Comparison of ENCODE assay signal across 9 mouse cellular contexts in the genomic region with DNA sequence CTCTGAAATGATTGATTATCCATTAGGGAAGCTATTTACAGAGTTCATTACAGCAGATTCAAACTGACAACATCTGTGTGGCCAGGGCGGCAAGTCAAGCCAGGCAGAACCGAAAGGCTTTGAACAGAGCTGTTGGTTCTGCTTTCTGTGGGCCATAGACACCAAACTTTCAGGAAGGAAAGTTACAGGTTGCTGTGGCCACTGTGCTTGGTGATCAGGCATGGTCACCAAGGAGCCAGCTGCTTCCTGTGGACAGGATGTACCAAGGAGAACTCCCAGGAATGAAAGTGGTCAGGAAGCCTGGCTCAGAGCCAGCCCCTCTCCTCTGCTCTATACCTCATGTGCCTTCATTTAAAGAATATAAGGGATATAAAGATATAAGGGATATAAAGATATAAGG. TPM values are rescaled to one million over a fixed set of nuclear protein-coding genes. Genes with fewer than 3 reads are reported as not detected.
DNase-seq lines count a peak whose midpoint lies in the region; ATAC-seq and TF ChIP-seq lines count a peak whose summit lies in the region.
"Had no signal": no experiment of that assay in that cellular context is flagged by ENCODE, and none has a peak within 500 bp of the region (broad histone marks: within the 10 kb centered on the region; RNA-seq: fewer than 3 reads in every experiment).

No protein-coding gene starts in this region.

- intact Hi-C loops in heart, adult 2 months (cut with DNase I), result no loop called here

- H3K36me3 ChIP-seq in heart, adult 2 months (ENCODE audit: control insufficient read depth, insufficient read depth, low read length), result peaks cover 6% of the 10 kb centered on the region
- H3K36me3 ChIP-seq in heart, embryonic 12.5 days, result no peaks in the 10 kb centered on the region
- H3K36me3 ChIP-seq in kidney, postnatal 0 days (ENCODE audit: insufficient read depth, low read length), result no peaks in the 10 kb centered on the region
- H3K36me3 ChIP-seq in liver, embryonic 12.5 days, result no peaks in the 10 kb centered on the region

- no peak for ATAC-seq in heart, embryonic 12.5 days (ENCODE audit: insufficient number of reproducible peaks, low FRiP score)
- no peak for ATAC-seq in kidney, postnatal 0 days (replicated peaks; ENCODE audit: low FRiP score, low read depth)
- ATAC-seq in neutrophil, adult 5-6 weeks (ENCODE audit: extremely low read depth, insufficient number of reproducible peaks, low FRiP score, poor library complexity, severe bottlenecking), result peak; percentile 74; the same call in 1 of the 2 replicates
- ATAC-seq in erythroid progenitor cell, adult 5-6 weeks (replicated peaks; ENCODE audit: low FRiP score, poor library complexity, severe bottlenecking), result no peak
- ATAC-seq in liver, embryonic 12.5 days, result no peak

- TF ChIP-seq CTCF in heart, adult 2 months (IDR thresholded peaks at IDR 0.05), result no peak
- no peak for TF ChIP-seq CTCF in kidney, postnatal 0 days (IDR thresholded peaks at IDR 0.05; ENCODE audit: low read depth)

- WGBS in heart, adult 2 months, result 55% methylated on average over 2 of the region's 2 CpGs
- 81% methylated on average over 2 of the region's 2 CpGs for WGBS in heart, embryonic 12.5 days
- 39% methylated on average over 2 of the region's 2 CpGs for WGBS in kidney, postnatal 0 days
- WGBS in liver, embryonic 12.5 days (ENCODE audit: insufficient replicate concordance), result 27% methylated on average over 2 of the region's 2 CpGs

- no peak overlapping the region for H3K4me2 ChIP-seq in heart, embryonic 12.5 days
- H3K4me2 ChIP-seq in kidney, postnatal 0 days (ENCODE audit: low read length), result no peak overlapping the region
- no peak overlapping the region for H3K4me2 ChIP-seq in liver, embryonic 12.5 days

- no peaks in the 10 kb centered on the region for H3K9me3 ChIP-seq in heart, embryonic 12.5 days (replicated peaks)
- H3K9me3 ChIP-seq in kidney, postnatal 0 days (replicated peaks; ENCODE audit: low read length), result no peaks in the 10 kb centered on the region
- H3K9me3 ChIP-seq in liver, embryonic 12.5 days (replicated peaks), result no peaks in the 10 kb centered on the region

- H3K79me2 ChIP-seq in heart, adult 2 months (replicated peaks; ENCODE audit: control insufficient read depth, insufficient read depth, low read length), result no peaks in the 10 kb centered on the region

- peak; percentile 45 to 64 for DNase-seq in heart, adult 2 months
- peak; percentile 29 for DNase-seq in kidney, postnatal 0 days (ENCODE audit: low spot score)
- no peak for DNase-seq in layer of hippocampus, adult 11-12 months (ENCODE audit: low spot score)

- TF ChIP-seq POLR2A in heart, adult 2 months (IDR thresholded peaks at IDR 0.05; ENCODE audit: insufficient read depth, low read depth, low read length), result no peak

- peaks cover 12% of the 10 kb centered on the region for H3K4me1 ChIP-seq in heart, adult 2 months (ENCODE audit: control insufficient read depth, insufficient read depth, low read length)
- peaks cover 14% of the 10 kb centered on the region; the same call in 1 of the 2 replicates for H3K4me1 ChIP-seq in heart, embryonic 12.5 days (replicated peaks)
- peaks cover 14% of the 10 kb centered on the region for H3K4me1 ChIP-seq in brown adipose tissue, adult 24 weeks (ENCODE audit: control insufficient read depth, insufficient read depth, insufficient read length, low read length)
- H3K4me1 ChIP-seq in kidney, postnatal 0 days (replicated peaks; ENCODE audit: insufficient read depth, low read length), result no peaks in the 10 kb centered on the region
- peaks cover 18% of the 10 kb centered on the region for H3K4me1 ChIP-seq in liver, embryonic 12.5 days

- H3K9ac ChIP-seq in heart, adult 2 months (ENCODE audit: low read depth, low read length), result no peak overlapping the region
- no peak overlapping the region for H3K9ac ChIP-seq in heart, embryonic 12.5 days
- no peak overlapping the region for H3K9ac ChIP-seq in kidney, postnatal 0 days (ENCODE audit: low read depth, low read length)
- H3K9ac ChIP-seq in liver, embryonic 12.5 days, result no peak overlapping the region
- H3K9ac ChIP-seq: liver, embryonic 14.5 days had no signal

- peak; percentile 92 for TF ChIP-seq EP300 in heart, adult 2 months (IDR thresholded peaks at IDR 0.05; ENCODE audit: insufficient read depth, low read depth, low read length)

- no peak overlapping the region for H3K4me3 ChIP-seq in heart, adult 2 months
- H3K4me3 ChIP-seq in heart, embryonic 12.5 days, result no peak overlapping the region
- H3K4me3 ChIP-seq in brown adipose tissue, adult 24 weeks (ENCODE audit: insufficient read depth, low read depth, low read length), result no peak overlapping the region
- no peak overlapping the region for H3K4me3 ChIP-seq in kidney, postnatal 0 days (replicated peaks; ENCODE audit: low read depth, low read length)
- no peak overlapping the region for H3K4me3 ChIP-seq in liver, embryonic 12.5 days

- peak overlapping the region; percentile 68 for H3K27ac ChIP-seq in heart, adult 2 months
- no peak overlapping the region for H3K27ac ChIP-seq in heart, embryonic 12.5 days (ENCODE audit: poor library complexity, severe bottlenecking)
- peak overlapping the region; percentile 67; the same call in 1 of the 2 replicates for H3K27ac ChIP-seq in brown adipose tissue, adult 24 weeks (replicated peaks; ENCODE audit: low read depth, low read length)
- H3K27ac ChIP-seq in kidney, postnatal 0 days, result no peak overlapping the region
- no peak overlapping the region for H3K27ac ChIP-seq in liver, embryonic 12.5 days
- H3K27ac ChIP-seq: liver, embryonic 14.5 days had no signal

- no peaks in the 10 kb centered on the region for H3K27me3 ChIP-seq in heart, adult 2 months (ENCODE audit: control insufficient read depth, insufficient read depth, low read length)
- H3K27me3 ChIP-seq in heart, embryonic 12.5 days (replicated peaks), result no peaks in the 10 kb centered on the region
- H3K27me3 ChIP-seq in kidney, postnatal 0 days (ENCODE audit: insufficient read depth, low read length), result no peaks in the 10 kb centered on the region
- H3K27me3 ChIP-seq in liver, embryonic 12.5 days (replicated peaks), result no peaks in the 10 kb centered on the region

RNA-seq across cellular contexts. Expression of gene Smpd3, which starts 30.2 kb away (rescaled TPM):
- 1 to 10 TPM; 3.1 TPM for total RNA-seq in heart, adult 2 months (2021)
- polyA plus RNA-seq in heart, adult 2 months (2012; rRNA removed), result 2.1 and 2.4 TPM in 2 replicates
- polyA plus RNA-seq in heart, embryonic 12.5 days (2016; fragmentation: Nextera tagmentation; extraction: Ambion mirVana), result 2.5 and 2.8 TPM in 2 replicates
- polyA plus RNA-seq in brown adipose tissue, adult 24 weeks (2012; ENCODE audit: insufficient read depth, insufficient read length, missing spikeins), result 0.95 and 1.0 TPM in 2 replicates
- 0.27 and 0.42 TPM in 2 replicates for polyA plus RNA-seq in kidney, postnatal 0 days (2015; fragmentation: Nextera tagmentation; extraction: Ambion mirVana)
- 1.3 and 1.4 TPM in 2 replicates for total RNA-seq in neutrophil, adult 5-6 weeks (2017)
- total RNA-seq in erythroid progenitor cell, adult 5-6 weeks (2015; ENCODE audit: low replicate concordance), result not detected in 2 replicates
- total RNA-seq in erythroid progenitor cell, adult 5-6 weeks (2017; ENCODE audit: low replicate concordance), result not detected in 2 replicates
- 0.61 and 0.92 TPM in 2 replicates for polyA plus RNA-seq in liver, embryonic 12.5 days (2016; fragmentation: Nextera tagmentation; extraction: Ambion mirVana)

Comparison
In these comparisons a context has a peak if more than half of its experiments do, and no peak if none do; other contexts are left out.
1. H3K27ac ChIP-seq: peak in heart, adult 2 months (single experiment) and brown adipose tissue, adult 24 weeks (single experiment); none in heart, embryonic 12.5 days (single experiment), kidney, postnatal 0 days (single experiment) and liver, embryonic 12.5 days (single experiment).